Mouse (Mus musculus) T-helper 1 cell (primary cell): Measurements from ENCODE around the gene Pald1.

Experiments
- in situ Hi-C: fragments of 300-600 bp; cut with MboI, MseI; formaldehyde crosslinking; loops from one replicate; pipeline ENCODE4 v1.15.1; 2025; ENCODE audit warnings: high pct_unique_total_duplicates

Gene Pald1

GRCm38 (mm10) chr10:61370273-61370979 is 12.9 kb downstream of the Pald1 start:
- in situ Hi-C loops = no loop called here

- in situ Hi-C loops = no loop called here
Measured at GRCm38 (mm10) chr10:61369755-61370154, 13.6 kb downstream of the Pald1 start.

- in situ Hi-C loops = no loop called here
Measured at GRCm38 (mm10) chr10:61365902-61366301, 17.4 kb downstream of the Pald1 start.

GRCm38 (mm10) chr10:61364431-61364830 is 18.9 kb downstream of the Pald1 start:
- in situ Hi-C loops = no loop called here

GRCm38 (mm10) chr10:61362992-61363391 is 20.3 kb downstream of the Pald1 start:
- in situ Hi-C loops = no loop called here

GRCm38 (mm10) chr10:61362483-61362882 is 20.8 kb downstream of the Pald1 start:
- in situ Hi-C loops = no loop called here

- in situ Hi-C loops = no loop called here
Measured at GRCm38 (mm10) chr10:61360667-61361066, 22.7 kb downstream of the Pald1 start.

- in situ Hi-C loops = no loop called here
Measured at GRCm38 (mm10) chr10:61359411-61359810, 23.9 kb downstream of the Pald1 start.

GRCm38 (mm10) chr10:61357658-61358057 is 25.7 kb downstream of the Pald1 start:
- in situ Hi-C loops = no loop called here

- in situ Hi-C loops = no loop called here
Measured at GRCm38 (mm10) chr10:61356568-61356967, 26.8 kb downstream of the Pald1 start.

- in situ Hi-C loops = no loop called here
Measured at GRCm38 (mm10) chr10:61356095-61356494, 27.2 kb downstream of the Pald1 start.

- in situ Hi-C loops = no loop called here
Measured at GRCm38 (mm10) chr10:61355611-61356010, 27.7 kb downstream of the Pald1 start.

- in situ Hi-C loops = no loop called here
Measured at GRCm38 (mm10) chr10:61351216-61351615, 32.1 kb downstream of the Pald1 start.

- in situ Hi-C loops = no loop called here
Measured at GRCm38 (mm10) chr10:61346374-61346773, 37.0 kb downstream of the Pald1 start.

- in situ Hi-C loops = no loop called here
Measured at GRCm38 (mm10) chr10:61345179-61345578, 38.2 kb downstream of the Pald1 start.

GRCm38 (mm10) chr10:61343950-61344349 is 39.4 kb downstream of the Pald1 start:
- in situ Hi-C loops = loop anchor here (5.0 kb wide), 2 partner anchors 68 to 707 kb away; no protein-coding TSS in a partner anchor

- in situ Hi-C loops = loop anchor here (5.0 kb wide), 2 partner anchors 70 to 705 kb away; no protein-coding TSS in a partner anchor
Measured at GRCm38 (mm10) chr10:61342750-61343149, 40.6 kb downstream of the Pald1 start.

GRCm38 (mm10) chr10:61341557-61341956 is 41.8 kb downstream of the Pald1 start:
- in situ Hi-C loops = loop anchor here (5.0 kb wide), 2 partner anchors 71 to 704 kb away; no protein-coding TSS in a partner anchor

- in situ Hi-C loops = loop anchor here (5.0 kb wide), 2 partner anchors 71 to 704 kb away; no protein-coding TSS in a partner anchor
Measured at GRCm38 (mm10) chr10:61341045-61341444, 42.3 kb downstream of the Pald1 start.

GRCm38 (mm10) chr10:61340247-61340646 is 43.1 kb downstream of the Pald1 start:
- in situ Hi-C loops = loop anchor here (5.0 kb wide), 2 partner anchors 72 to 703 kb away; no protein-coding TSS in a partner anchor

- in situ Hi-C loops = loop anchor here (5.0 kb wide), 1 partner anchor 62 kb away; no protein-coding TSS in a partner anchor
Measured at GRCm38 (mm10) chr10:61339216-61339615, 44.1 kb downstream of the Pald1 start.

- in situ Hi-C loops = loop anchor here (5.0 kb wide), 1 partner anchor 60 kb away; no protein-coding TSS in a partner anchor
Measured at GRCm38 (mm10) chr10:61337665-61338064, 45.7 kb downstream of the Pald1 start.

GRCm38 (mm10) chr10:61336592-61336991 is 46.7 kb downstream of the Pald1 start:
- in situ Hi-C loops = loop anchor here (5.0 kb wide), 1 partner anchor 59 kb away; no protein-coding TSS in a partner anchor
